Mouse (Mus musculus) T-helper 2 cell (primary cell): ENCODE results near the gene Hira.
"Not testable (repeated sequence)": the region's sequence is repeated elsewhere in the genome, so short reads cannot be mapped to it uniquely, and the experiment has no call there.

Source experiments
- in situ Hi-C: fragments of 300-600 bp; cut with MboI, MseI; formaldehyde crosslinking; loops from one replicate; pipeline ENCODE4 v1.15.1; 2025; ENCODE audit warnings: high pct_unique_total_duplicates

The Hira gene

GRCm38 (mm10) chr16:18916064-18916463 is 39.2 kb downstream of the Hira start:
- in situ Hi-C loops: no loop called here

GRCm38 (mm10) chr16:18921771-18922170 is 44.9 kb downstream of the Hira start:
- in situ Hi-C loops: no loop called here

DNA sequence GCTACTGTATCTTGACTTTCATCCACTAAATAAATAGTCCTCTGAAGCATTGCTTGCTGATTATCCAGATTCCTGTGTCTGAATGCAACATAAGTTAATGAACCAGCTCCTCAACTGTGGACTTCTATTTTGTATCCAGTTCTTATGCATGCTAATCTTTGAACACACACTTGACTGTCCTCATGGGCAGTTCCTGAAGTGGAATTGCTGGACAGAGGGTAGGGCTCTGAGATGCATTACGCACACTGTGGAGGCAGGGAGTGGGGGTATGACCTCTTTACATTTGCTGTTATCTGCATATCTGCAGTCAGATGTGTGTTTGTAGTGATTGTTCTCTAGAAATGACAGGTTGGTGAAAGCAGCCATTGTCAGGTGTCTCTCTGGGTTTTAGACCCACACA is 51.1 kb downstream of the Hira start:
- in situ Hi-C loops: no loop called here

- in situ Hi-C loops: loop anchor here (10.0 kb wide), 1 partner anchor 1124 kb away; no protein-coding TSS in a partner anchor
Observed at GRCm38 (mm10) chr16:18938321-18939082, 61.7 kb downstream of the Hira start.

DNA sequence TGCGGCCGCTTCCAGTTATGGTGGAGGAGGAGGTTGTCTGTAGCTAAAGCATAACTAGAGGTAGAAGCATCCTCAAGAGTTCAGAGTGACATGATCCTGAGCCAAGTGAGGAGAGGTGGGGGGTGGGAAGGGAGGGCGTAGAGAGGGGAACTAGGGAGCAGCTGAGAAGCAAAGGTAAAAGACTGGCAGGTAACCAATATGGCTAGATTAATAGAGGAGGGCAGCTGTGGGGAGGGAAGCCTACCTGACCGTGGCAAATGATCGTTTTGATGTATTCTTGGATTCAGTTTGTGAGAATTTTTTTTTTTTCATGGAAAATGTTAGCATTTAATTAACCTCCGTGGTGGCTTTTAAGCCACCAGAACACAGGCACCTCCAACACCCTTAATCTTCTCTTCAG is 67.1 kb downstream of the Hira start:
- in situ Hi-C loops: loop anchor here (10.0 kb wide), 1 partner anchor 59 kb away; no protein-coding TSS in a partner anchor

DNA sequence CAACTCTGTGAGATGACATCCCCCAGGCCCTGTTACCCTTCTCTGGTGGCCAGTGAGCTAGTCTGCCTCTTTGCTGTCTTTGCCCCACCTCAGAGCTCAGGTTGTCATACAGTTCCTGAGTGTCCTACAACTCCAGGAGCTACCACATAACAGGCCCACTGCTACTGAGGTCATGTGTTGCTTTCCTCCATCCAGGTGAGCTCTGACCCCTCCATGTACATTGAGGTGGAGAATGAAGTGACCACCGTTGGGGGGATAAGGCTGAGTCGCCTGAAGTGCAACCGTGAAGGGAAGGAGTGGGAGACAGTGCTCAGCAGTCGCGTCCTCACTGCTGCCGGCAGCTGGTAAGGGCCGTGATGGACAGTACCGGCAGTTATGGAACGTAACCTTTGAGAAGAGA is 72.1 kb downstream of the Hira start:
- in situ Hi-C loops: loop anchor here (10.0 kb wide), 1 partner anchor 64 kb away; no protein-coding TSS in a partner anchor

DNA sequence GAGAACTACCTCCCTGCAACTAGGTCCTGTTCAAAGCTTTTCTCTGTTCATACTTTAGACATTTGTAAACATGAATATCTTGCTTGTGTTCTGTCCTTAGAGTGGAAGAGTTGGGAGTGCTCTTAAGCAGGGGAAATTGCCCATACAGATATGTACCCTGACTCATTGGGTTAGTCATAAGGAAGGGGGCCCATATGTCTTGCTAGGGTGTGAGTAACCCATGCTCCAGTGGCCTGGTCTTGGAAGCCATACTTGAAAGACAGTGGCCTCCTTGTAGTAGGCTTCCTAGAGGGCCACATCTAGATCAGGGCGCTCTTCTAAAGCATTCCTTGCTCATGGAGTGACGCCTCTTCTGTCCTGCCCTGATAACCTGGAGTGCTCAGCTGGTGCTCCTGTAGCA is 73.5 kb downstream of the Hira start:
- in situ Hi-C loops: no loop called here

DNA sequence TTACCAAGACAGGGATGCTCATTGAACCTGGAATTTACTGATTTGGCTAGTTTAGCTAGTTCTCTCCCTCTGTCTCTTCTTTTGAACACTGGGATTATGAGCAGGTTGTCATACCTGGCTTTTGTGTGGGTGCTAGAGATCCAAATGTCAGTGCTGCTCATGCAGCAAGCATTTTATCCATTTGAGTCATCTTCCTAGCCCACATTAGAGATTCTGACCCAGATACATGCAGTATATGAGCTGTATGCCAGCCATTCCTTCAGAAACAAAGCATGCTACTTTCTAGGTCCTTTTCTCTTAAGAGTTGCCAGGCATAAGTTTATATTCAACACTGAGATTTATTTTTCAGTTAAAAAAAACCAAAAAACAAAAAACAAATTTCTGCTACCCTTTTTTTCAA is 76.0 kb downstream of the Hira start:
- in situ Hi-C loops: no loop called here

DNA sequence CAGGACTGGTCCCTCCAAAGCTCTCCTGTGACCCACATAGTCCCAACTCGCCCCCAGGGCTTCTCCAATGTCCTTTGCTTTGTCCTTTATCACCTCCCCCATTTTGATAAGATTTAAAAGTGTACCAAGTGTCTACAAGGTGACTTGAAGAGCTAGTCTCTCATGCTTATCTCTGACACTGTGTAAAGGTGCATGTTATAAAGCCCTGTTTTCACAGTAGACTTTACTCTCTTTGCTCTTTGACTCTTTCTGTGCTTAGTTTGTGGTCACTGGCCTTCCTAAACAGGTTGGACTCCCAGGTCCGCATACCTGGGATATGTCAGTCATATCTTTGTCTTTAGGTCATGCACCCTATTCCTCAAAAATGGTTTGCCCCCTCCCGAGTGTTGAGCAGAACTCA is 78.2 kb downstream of the Hira start:
- in situ Hi-C loops: no loop called here

DNA sequence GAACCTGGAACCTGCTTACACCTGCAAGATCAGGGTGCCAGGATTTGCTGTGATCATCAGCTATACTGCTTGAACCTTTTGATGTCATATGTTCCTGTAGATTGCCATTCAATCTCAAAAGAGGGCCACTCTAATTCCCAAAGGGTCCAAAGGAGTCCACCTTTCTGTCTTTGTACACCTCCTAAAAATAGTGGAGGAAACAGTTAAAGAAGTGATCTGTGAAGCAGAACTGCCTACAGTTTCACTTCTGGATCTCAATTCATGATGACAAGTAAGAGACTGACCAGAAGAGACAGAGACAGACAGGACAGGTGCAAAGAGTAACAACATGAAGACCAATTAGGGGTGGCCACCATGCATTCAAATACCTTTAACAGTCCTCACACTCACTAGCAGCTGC is 86.6 kb downstream of the Hira start:
- in situ Hi-C loops: no loop called here

- in situ Hi-C loops: no loop called here
Observed at GRCm38 (mm10) chr16:18969420-18970128, 92.7 kb downstream of the Hira start.

- in situ Hi-C loops: no loop called here
Observed at GRCm38 (mm10) chr16:18970837-18971236, 94.0 kb downstream of the Hira start.

DNA sequence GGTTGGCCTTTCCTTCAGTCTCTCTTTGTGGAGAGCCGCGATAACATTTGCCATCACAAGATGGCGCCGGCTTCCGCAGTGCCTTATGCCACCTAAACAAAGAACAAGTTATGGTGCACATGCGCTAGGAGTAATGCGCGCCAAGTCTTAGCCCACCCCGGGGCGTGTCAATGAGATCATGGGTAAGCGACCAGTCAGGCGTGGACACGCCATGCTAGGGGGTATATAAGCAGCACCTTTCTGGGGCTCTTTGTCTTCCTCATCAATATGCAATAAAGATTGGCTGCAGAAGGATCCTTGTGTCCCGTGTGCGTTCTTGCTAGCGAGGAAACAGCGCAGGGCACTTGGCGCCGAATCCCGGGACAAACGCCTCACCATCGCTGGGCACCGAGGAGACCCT is 98.8 kb downstream of the Hira start:
- in situ Hi-C loops: not testable (repeated sequence)

- in situ Hi-C loops: no loop called here
Observed at GRCm38 (mm10) chr16:18976315-18976714, 99.5 kb downstream of the Hira start.

- in situ Hi-C loops: no loop called here
Observed at GRCm38 (mm10) chr16:18986381-18986780, 109.5 kb downstream of the Hira start.

DNA sequence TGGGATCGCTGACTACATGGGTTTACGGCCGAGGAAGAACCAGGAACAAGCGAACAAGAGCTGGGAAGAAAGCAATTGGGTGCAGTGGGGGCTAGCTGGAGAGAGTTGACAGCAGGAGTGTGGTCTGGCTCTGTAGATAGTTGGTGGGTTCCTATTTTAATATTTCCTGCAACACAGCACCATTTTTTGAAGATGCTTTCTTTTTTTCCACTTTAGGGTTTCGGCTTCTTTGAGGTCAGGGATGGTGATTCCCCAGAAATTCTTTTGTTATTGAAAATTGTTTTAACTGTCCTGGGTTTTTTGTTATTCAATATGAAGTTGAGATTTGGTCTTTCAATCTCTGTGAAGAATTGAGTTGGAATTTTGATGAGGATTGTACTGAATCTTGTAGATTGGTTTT is 110.0 kb downstream of the Hira start:
- in situ Hi-C loops: no loop called here

DNA sequence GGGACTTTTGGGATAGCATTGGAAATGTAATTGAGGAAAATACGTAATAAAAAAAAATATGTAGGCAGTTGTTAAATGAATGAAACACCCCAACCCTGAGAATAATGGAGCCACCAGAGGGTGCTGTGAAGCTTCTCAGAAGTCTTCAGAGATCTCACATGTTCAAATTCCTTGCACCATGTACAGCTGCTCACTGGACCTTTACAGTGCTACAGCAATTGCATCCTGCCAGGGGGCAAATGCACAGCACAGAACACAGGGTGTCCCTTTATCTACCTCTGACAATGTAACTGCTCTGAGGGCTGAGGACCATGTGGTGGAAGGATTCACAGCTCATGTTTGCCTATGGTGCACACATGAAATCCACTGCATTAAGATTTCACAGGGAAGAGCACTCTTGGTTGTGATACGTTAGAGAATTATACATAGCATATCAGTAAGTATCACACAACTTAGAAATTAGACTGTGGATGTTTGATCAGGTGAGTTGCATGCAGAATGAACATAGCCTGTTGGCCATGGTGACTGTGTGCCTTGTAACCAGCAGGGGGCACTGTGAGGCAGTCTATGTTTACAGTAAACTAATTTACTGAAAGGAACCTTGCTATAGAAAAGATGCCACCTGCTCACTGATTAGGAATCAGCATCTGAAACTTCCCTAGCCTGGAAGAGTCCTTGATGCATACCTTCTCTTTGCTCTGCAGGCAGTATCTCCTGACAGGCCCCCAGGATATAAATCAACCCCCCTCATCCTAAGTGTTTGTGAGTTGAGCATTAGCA is 126.0 kb downstream of the Hira start:
- in situ Hi-C loops: not testable (repeated sequence)

- in situ Hi-C loops: no loop called here
Observed at GRCm38 (mm10) chr16:19003757-19004156, 126.9 kb downstream of the Hira start.

DNA sequence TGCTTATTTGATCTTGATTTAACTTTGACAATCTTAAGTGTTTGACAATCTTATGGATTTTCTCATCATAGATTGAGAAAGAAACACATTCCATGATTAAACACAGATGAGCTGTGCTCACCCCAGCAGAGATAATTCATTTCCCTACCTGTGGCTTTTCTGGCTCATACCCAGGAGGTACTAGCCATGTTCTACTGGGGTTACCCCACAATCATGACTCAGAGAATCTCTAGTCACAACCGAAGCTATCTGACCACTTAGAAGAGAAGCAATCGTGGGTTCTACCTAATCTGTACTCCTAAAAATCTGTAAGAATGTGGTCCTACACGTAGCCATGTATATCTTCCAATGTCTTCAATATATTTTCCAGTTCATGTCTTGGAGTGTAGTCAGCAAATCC is 128.5 kb downstream of the Hira start:
- in situ Hi-C loops: no loop called here

GRCm38 (mm10) chr16:19006715-19007114 is 129.9 kb downstream of the Hira start:
- in situ Hi-C loops: no loop called here

GRCm38 (mm10) chr16:19007186-19007591 is 130.4 kb downstream of the Hira start:
- in situ Hi-C loops: not testable (repeated sequence)

- in situ Hi-C loops: no loop called here
Observed at GRCm38 (mm10) chr16:19010710-19011109, 133.9 kb downstream of the Hira start.
